Mouse (Mus musculus): ENCODE measurements around the gene Fam19a5.

Gene Fam19a5

GRCm38 (mm10) chr15:87666041-87666750 is 122.1 kb downstream of the Fam19a5 start:
- DNase-seq (ENCODE audit: low spot score) = no peak

GRCm38 (mm10) chr15:87667416-87667815 is 123.3 kb downstream of the Fam19a5 start:
- no peak for DNase-seq (ENCODE audit: low spot score)

GRCm38 (mm10) chr15:87668112-87668511 is 124.0 kb downstream of the Fam19a5 start:
- no peak for DNase-seq (ENCODE audit: low spot score)

GRCm38 (mm10) chr15:87671929-87672328 is 127.8 kb downstream of the Fam19a5 start:
- no peak for DNase-seq (ENCODE audit: low spot score)

GRCm38 (mm10) chr15:87678711-87679110 is 134.6 kb downstream of the Fam19a5 start:
- no peak for DNase-seq (ENCODE audit: low spot score)

- no peak for DNase-seq (ENCODE audit: low spot score)
These were observed 138.3 kb downstream of the Fam19a5 start for GRCm38 (mm10) chr15:87682410-87682809.

- DNase-seq (ENCODE audit: low spot score) = no peak
These were observed 142.4 kb downstream of the Fam19a5 start for GRCm38 (mm10) chr15:87686415-87687040.

- DNase-seq (ENCODE audit: low spot score) = no peak
These were observed 147.3 kb downstream of the Fam19a5 start for GRCm38 (mm10) chr15:87691271-87691955.

- no peak for DNase-seq (ENCODE audit: low spot score)
These were observed 147.9 kb downstream of the Fam19a5 start for GRCm38 (mm10) chr15:87691958-87692357.

- DNase-seq (ENCODE audit: low spot score) = no peak
These were observed 148.3 kb downstream of the Fam19a5 start for GRCm38 (mm10) chr15:87692394-87692793.

- no peak for DNase-seq (ENCODE audit: low spot score)
These were observed 148.9 kb downstream of the Fam19a5 start for GRCm38 (mm10) chr15:87692865-87693513.

GRCm38 (mm10) chr15:87697433-87697996 is 153.4 kb downstream of the Fam19a5 start:
- DNase-seq (ENCODE audit: low spot score) = no peak

GRCm38 (mm10) chr15:87698562-87699320 is 154.6 kb downstream of the Fam19a5 start:
- no peak for DNase-seq (ENCODE audit: low spot score)

- no peak for DNase-seq (ENCODE audit: low spot score)
These were observed 158.7 kb downstream of the Fam19a5 start for GRCm38 (mm10) chr15:87702821-87703220.

GRCm38 (mm10) chr15:87703334-87703733 is 159.2 kb downstream of the Fam19a5 start:
- DNase-seq (ENCODE audit: low spot score) = no peak

- DNase-seq (ENCODE audit: low spot score) = no peak
These were observed 167.7 kb downstream of the Fam19a5 start for GRCm38 (mm10) chr15:87711790-87712189.

- DNase-seq (ENCODE audit: low spot score) = no peak
These were observed 168.1 kb downstream of the Fam19a5 start for GRCm38 (mm10) chr15:87712221-87712620.

GRCm38 (mm10) chr15:87715037-87715676 is 171.1 kb downstream of the Fam19a5 start:
- DNase-seq (ENCODE audit: low spot score) = no peak

GRCm38 (mm10) chr15:87717056-87717455 is 173.0 kb downstream of the Fam19a5 start:
- DNase-seq (ENCODE audit: low spot score) = no peak

GRCm38 (mm10) chr15:87723455-87723986 is 179.4 kb downstream of the Fam19a5 start:
- DNase-seq (ENCODE audit: low spot score) = no peak
